Mouse (Mus musculus) spleen, postnatal 36 days (tissue): ENCODE data around the gene Ccr3.
"Not testable (repeated sequence)": the region's sequence is repeated elsewhere in the genome, so short reads cannot be mapped to it uniquely, and the experiment has no call there.

ENCODE experiments used
- DNase-seq, 2 experiments: peaks; one replicate each; pipeline ENCODE4 v3.0.0; 2022; ENCODE audit warnings: low spot score in 2 of 2, mixed read lengths in 1 of 2

Ccr3 gene

DNA sequence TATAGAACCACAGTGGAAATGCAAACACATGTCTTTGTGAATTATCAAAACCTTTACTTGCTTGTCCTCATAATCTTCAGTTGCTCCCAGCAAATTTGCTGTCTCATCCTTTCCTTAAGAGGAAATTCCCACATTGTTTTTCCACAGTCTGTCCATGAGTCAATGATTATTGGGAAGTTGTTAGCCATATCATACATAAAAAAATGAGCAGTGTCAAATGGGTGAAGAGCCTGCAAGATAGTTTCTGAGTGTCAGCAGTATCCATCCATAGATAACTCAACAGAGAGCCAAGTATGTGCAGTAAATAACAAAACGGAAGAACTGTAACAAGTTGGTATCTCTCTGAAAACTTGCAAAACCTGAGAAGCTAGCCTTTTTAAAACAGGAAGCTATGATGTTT, at the start of gene Ccr3:
TSS of gene Ccr3 (plus strand) at position 301 of the 400 bp plus-strand sequence.
- DNase-seq = no peak

DNA sequence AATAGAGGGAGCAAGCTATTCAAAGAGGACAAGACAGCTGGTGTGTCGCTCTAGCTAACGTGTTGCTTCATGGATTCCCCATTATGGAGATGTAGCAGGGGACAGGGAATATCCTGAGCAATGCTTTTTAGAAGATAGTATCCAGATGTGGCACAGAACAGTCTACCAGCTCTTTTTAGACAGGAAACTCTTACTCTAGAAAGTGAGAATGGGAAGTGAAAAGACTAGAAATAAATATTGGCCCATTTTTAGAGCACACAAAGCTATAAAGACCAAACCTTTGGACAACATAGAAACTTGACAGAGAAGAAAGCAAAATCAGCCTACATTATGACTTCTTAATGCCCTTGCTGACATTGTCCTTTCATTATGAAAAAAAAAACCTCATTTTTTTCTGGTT, 46.1 kb upstream of the Ccr3 start:
- no peak for DNase-seq

DNA sequence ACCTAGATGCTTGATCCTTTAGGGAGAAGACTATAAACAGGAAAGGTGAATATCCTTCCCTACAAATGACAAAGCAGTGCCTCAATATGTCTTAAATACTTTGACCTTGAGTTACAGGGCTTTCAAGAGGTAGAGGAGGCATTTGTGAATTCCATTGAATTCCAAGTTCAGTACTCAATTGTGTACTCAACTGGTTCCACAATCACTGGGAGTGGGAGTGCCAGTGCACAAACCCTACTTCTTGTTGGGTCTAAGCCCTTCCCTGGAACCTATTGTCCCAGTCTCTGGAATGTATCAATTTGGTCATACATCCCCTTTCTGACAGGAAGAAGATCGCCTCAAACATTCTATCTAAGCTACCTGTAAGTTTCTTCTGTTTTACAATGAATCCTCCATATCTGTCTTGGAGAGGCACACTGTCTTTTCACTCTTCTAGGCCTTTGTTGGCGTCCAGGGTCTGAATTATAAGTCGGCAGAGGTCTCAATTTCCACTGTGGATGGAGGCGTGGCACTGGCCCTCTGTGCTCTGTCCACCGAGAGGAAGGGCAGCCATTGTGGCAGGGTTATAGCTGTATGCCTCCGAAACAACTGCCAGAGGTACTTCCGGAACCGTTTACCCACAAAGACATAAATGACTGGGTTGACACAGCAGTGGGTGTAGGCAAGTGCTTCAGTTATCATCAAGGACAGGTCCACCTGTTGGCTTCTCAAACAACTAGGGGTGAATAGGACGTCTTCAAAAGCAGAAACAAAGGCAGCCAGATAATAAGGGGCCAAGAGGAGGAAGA, 44.7 kb upstream of the Ccr3 start:
- no peak for DNase-seq

DNA sequence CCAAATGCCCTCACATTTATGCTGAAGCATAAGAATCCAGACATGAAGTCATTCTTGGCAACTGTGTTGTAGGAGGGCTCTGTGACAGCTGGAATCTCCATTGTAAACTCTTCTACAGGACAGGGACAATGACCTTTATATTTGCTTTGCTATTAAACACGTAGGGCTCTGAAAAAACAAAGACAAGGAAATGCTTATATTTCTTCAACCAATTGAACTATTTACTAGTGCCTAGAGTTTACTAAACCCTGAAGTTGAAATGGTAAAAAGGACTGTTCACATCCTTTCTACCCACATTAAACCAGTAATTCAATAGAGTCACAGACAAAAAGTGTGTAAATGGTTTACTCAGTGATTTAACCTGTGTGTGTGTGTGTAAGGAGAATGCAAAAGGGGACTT, 43.5 kb upstream of the Ccr3 start, which contains the start of gene Ccr1l1:
TSS of gene Ccr1l1 (minus strand) at position 101 of the 400 bp plus-strand sequence.
- DNase-seq = no peak

DNA sequence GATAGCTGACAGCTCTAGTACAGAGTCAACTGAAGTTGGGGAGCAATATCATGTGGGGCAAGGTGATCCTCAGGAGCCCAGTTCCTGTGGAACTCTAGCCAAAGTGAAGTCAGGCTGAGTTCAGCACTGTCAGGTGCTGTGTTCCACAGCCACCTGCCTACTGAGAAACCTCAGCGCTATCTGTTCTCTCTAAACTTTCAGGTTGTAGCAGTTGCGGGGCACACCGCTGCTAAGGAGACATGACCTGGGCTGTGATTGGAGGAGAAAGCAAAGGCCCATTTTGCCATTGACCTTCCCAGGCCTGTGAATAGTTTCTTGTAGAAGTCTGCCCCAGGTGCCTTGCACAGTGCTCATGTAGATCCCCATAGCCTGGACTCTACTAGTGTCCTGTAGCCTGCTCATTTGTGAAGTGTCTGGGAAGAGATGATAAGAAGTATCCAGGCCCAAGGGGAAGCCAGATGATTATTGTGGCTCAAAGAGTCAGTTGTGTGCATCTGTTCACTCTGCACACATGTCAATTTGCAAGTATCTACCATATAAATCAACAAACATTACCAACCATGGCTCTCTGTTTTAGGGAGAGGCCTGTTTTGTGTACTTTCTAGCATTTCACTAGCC, 40.8 kb upstream of the Ccr3 start:
- not testable (repeated sequence) for DNase-seq

DNA sequence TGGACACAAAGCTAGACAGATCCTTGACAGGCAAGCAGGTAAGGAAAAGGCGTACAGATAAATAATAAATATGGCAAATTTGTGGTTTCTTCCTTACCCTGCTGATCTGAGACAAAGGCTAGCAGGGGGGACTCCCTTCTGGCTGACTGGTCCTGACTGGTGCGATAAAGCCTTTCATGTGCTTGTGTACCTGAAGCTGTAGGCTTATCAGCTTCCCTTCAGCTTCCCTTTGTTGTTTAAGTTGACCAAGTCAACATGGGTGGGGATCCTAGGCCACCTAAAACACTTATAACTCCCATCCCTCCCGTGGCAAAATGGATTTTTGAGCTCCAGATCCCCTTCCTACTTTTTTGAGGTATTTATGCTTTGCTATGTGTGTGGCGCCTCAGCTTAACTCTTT, 39.9 kb upstream of the Ccr3 start:
- no peak for DNase-seq

DNA sequence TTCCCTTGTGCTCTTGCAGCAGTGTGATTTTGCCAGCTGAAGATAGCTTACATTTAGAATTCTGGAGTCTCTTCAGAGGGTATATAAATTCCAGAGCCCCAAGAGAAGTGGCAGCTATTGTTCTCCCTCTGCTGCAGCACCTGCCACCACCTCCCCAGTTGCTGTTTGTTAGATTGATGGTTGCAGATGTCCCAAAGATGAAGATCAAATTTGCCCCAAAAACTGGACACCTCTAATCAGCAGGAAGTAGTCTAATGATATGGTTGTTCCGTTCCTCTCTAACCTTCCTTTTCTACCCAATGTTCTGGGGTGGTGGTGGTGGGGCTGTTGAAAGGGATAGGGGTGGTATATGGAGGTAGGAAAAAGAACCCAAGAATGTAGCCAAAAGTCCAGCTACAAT, 39.1 kb upstream of the Ccr3 start:
- no peak for DNase-seq

DNA sequence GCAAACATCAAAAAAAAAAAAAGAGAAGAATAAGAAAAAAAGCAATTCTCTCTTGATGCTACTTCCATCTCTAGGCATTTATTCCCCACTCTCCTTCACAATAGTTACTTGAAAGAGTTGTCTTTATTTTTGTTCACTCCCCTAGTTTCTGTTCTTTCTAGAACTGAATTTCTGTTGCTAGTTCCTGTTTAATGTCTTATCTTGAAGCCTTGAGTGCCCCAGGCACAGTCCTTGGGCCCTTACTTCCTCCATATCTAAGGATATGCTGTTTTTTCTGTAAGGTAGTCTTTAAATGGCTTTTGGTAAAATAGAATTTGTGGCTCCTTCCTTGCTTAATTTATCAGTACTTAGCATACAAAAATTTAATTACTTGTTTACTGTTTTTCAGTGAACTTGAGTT, 36.8 kb upstream of the Ccr3 start:
- peak; percentile 34 to 40 for DNase-seq

DNA sequence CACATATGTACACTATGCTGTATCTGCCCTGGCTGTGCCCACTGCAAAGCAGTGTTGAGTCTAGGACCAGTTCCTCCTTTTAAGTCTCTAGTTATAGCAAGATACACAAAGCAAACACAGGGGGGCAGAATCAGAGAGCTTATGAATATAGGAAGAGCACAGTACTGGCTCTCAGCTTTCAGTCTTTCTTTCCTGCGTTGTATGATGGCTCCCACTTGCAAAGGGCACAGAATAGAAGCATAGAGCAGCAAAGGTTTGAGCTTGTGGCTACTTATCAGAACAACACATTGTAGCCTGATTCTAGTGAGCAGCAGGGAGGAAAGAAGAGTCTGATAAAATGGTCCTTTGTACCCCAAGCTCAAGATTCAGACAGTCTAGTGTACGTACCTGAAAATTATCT, 35.6 kb upstream of the Ccr3 start:
- peak; percentile 79 to 87 for DNase-seq

DNA sequence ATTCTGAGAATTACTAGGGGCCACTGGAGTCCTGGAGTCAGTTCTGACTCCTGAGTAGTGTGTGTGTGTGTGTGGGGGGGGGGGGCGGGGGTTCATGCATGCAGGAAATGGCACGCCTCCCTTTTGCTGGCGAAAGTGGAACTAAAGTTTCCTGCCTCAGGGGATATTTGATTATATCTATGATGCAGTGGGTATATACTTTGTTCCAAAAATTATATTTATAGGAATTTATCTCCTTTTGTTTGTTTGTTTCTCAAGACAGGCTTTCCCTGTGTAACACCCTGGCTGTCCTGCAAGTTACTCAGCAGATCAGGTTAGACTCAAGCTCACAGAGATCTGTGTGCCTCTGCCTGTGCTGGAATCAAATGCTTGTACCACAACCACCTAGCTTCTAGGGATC, 32.1 kb upstream of the Ccr3 start:
- peak; percentile 50 to 67 for DNase-seq

DNA sequence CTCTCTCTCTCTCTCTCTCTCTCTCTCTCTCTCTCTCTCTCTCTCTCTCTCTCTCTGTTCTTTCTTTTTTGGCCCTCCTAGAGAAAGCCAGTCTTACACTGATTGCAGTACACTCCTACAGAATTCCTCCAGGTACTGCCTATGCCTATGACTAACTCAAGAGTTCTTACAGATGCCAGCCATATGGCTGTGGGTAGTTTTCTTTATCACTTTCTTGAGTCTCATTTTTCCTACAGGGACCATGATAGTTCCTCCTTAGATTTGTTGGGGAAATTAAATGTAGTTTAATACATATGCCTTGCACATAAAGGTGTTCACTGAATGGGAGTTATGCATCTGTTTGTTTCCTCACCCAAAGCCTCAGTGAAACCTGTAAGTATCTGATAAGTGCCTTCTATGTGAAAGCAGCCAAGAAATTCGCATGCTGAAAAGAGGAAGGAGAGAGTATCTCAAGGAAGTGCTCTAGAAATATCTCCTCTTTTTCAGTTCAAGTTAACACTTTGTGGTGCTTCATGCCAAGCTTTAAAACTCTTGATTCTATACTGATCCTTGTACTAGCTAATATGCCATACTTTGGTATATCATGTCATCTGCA, 30.4 kb upstream of the Ccr3 start:
- DNase-seq = peak; percentile 27 to 63

DNA sequence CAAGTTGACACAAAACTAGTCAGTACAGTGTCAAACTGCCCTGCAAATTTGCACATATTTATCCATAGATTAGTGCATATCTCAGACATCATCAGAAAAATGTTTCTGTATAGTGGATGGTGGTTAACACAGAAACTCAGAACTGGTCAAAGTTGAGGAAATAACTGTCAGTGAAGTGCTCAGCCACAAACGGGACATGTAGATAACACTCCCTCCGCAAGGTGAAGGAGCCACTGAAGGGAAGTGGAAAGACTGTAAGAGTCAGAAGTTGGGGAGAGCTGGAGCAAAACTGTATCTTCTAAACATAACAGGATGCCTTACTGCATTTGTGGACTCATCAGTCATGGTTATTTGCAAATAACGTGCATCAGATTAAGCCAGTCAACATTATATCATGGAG, 24.1 kb upstream of the Ccr3 start:
- no peak for DNase-seq

DNA sequence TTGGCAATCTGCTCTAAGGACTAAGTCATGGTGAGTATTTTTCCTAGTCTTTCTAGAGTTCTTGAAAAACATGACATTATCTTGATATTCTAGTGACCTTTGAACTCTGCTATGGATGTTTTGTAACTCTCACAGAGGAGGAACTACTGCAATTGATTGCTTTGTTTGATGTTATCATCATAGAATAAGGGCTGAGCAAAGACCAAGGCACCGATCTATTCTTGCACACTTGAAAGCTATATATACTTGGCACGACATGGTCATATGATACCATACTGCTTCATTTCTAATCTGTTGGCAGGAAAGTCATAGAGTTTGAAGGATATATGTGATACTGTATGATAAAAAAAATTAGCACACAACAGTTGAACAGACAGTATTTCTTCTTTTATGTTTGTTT, 22.0 kb upstream of the Ccr3 start:
- DNase-seq = no peak

DNA sequence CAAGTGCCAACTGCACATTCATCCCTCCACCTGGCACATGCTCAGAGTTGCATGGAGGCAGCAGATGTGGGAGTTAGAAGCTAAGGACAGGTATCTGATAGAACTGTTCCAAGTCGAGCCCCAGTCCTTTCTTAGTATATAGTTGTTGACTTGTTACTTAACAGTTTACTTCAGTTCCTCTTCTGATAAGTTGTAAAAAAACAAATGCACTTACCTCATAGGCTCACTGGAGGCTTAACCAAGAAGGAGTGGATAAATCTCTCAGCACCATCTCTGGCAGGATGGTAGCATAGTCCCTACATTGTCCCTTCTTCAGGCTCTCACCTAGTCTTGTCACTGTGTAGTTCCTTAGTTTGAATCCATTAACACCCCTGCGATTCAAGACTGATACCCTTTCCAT, 9.1 kb upstream of the Ccr3 start:
- DNase-seq = no peak

DNA sequence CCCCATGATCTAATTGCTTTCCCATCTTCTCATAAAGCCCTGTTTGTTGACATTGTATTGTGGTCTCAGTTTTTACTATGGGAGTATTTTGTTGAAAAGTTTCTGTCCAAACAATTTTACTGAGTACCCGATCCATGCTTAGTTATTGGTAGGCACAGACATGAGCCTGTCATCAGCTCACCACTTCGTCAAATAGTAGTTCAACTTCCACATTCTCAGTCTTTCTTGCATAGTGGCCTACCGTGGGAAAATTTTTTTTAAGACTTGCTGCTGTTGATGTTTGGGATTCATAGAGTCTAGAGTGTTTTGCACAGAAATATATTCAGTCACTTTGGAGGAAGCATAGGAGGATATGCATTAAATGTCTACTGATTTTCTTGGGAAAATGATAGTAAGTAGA, 8.5 kb upstream of the Ccr3 start:
- no peak for DNase-seq

DNA sequence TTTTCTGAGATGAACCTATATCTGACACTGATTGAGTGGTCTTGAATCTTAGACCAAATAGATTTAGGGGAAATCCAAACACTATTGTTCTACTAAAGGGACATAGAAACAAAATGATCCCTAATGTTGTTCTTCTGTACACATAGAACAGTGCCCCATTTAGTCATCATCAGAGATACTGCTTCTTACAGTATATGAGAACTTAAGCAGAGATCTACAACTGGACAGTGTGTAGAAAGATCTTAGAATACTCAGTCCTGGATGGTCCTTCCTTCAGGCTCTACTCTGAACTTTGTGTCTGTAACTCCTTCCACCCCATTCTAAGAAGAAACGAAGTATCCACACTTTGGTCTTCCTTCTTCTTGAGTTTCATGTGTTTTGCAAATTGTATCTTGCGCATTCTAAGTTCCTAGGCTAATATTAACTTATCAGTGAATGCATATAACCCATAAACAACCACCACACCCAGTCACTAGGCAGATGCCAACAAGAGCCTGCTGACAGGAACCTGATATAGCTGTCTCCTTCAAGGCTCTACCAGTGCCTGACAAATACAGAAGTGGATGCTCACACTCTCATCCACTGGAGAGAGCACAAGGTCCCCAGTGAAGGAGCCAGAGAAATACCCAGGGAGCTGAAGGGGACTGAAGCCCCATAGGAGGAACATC, 6.7 kb upstream of the Ccr3 start:
- DNase-seq = no peak

DNA sequence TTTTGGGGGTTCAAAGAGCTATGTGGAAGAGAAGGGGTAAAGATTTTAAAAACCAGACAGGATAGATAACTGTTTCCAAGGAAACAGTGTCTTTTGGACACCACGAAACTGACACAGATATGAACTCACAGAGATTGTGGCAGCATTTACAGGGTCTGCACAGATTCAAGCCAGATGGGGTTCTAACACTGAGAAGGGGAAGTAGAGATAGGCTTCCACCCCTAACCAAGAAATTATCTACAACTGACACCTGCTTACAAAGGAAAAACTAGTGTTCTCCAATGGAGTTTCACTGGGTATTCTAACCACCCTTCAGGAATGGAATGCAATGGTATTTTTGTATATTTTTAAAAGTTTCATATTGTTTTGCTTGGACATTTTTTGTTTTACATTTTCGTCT, 5.7 kb upstream of the Ccr3 start:
- no peak for DNase-seq

DNA sequence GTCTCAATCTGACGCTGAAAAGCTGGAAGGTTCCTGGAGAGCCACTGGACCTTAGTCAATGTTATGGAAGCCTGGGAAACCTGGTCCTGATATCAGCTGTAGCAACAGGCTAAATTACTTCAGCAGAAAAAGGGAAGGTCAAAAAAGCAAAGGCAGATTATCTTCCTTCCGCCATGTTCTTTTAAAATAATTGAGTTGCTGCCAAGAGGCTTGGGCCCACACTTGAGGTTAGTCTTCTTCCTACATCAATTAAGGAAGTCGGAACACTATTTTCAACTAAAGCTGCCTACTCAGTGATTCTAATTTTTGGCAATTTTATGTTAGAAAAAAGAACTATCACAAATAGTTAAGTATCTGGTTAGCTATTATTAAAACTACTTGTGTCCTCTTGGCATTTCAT, 1.9 kb upstream of the Ccr3 start:
- DNase-seq = no peak

DNA sequence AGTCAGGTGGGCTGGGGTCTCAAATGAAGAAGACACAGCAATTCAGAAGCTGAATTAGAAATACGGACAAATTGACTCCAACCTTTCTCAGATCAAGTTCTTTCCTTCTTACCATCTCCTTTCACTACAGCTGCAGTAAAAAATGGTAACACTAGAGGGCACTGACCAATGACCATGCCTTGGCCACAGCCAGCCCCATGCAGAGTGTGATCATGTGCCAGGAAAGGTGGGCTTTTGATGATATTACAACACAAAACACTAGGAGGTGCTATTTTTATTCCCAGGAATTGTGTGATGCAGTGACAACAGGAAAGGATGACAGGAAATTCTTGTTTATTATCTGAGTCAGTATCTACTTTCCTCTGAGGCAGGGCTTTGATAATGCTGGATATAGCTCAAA, 11.6 kb downstream of the Ccr3 start:
- DNase-seq = peak; percentile 45 to 60

DNA sequence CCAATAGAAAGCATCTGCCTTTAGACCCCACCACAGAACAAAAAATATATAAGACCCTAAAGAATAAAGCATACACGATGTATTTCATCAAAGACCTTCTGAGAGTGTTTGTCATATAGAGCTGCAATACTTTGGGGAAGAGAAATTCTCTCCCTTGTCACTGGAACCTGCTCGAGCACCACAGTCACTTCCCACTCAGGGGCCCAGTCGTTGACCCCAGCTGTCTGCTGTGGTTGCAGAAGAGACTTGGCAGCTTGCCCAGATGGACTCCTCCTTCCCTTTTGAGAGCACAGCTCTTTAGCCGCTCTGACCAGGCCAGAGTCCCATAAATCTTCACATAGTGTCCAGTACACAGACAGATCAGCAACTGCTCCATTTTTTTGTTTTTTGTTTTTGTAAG, 15.9 kb downstream of the Ccr3 start:
- peak; percentile 78 to 85 for DNase-seq

DNA sequence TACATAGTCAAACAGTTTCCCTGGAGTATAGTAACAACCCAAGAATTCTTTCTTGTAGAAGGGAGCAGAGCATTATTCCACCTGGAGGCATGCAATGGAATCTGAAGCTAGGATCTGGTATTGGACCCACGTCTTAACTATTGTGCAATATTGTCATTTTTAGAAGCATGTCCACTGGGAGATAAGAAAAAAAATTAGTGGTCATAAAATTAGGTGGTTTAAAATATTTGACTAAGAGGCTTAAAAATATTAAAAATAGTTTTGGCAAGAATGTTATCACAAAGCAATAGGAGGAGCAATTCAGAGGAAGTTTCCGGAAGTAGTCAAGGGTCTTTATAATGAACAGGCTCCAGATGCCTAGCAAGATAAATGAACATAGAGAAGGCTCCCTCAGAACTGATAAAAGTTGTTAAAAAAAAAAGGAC, 16.4 kb downstream of the Ccr3 start:
- no peak for DNase-seq

DNA sequence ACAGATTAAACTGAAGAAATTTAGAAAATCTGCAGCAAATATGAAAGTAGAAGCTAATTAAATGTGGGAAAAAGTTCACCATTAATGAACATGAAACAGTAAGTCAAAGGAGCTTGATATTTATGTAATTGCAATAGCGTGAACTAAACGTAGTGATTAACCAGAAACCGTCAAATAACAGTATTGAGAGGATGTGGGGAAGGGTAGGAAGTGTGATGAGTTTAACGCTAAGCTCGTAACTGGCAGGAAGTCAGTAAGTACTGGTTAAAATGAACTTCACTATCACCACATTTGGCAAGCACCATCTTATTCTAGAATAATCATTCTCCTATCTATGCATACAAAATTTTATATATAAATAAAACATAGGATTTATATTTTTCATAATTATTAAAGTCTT, 17.2 kb downstream of the Ccr3 start:
- DNase-seq = no peak

DNA sequence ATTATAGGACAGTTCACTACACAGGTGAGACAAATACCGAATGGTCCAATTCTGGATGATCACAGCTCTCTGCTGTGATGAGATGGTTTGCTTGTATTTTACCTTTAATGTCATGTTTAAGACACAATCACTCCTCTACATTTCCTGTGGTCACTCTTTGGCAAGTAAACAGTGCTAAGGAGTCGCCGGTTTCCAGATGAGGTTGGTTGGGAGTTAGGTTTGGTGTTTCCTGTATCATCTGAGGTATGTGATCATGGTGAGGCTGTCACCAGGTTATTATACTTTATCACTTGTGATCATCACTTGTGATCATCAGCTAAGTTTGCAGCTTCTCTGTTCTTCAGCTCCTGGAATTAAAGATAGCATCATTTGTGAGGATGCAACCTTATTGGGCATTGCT, 19.2 kb downstream of the Ccr3 start:
- DNase-seq = no peak
